Mouse (Mus musculus) kidney, adult 2 months (tissue): Measurements from ENCODE around the gene Gm11213.

Experiments used
- CTCF ChIP-seq: fragments of 200-500 bp; conservative IDR thresholded peaks from 2 replicates; pipeline ENCODE4 v1.5.1; 2011; ENCODE audit warnings: low read depth, mild to moderate bottlenecking, control low read depth, low read length, moderate library complexity, mixed read lengths; ENCODE audit not compliant: insufficient read depth, insufficient read length
- POLR2A ChIP-seq: fragments of 200-500 bp; IDR thresholded peaks from one replicate; pipeline ENCODE4 v1.6.1; 2011; ENCODE audit warnings: low read depth, low read length, control low read depth

GRCm38 (mm10) chr4:63586240-63586639 is 18.8 kb downstream of the Gm11213 start:
- no peak for TF ChIP-seq CTCF
- no peak for TF ChIP-seq POLR2A
